Comparison of ENCODE assay signal across 24 mouse cellular contexts in the genomic region with DNA sequence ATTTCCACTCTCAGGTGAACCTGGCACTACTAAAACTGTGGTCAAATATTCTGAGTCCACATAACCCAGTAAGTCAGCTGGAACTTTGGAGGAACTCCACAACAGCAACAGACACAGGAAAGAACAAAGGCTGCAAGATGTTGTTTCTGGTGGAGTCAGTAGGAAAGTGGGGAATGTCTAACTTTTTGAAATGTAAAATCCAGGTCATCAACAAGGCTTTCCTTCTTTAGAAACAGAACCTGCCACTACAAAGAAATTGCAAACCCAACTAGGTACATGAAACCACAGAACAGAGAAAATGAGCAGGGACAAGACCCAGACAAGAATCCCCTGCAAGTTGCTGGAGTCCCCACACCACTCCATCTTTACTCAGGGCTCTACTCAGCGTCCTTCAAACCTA. TPM values are rescaled to one million over a fixed set of nuclear protein-coding genes. Genes with fewer than 3 reads are reported as not detected.
DNase-seq lines count a peak whose midpoint lies in the region; ATAC-seq lines count a peak whose summit lies in the region.
"Had no signal": no experiment of that assay in that cellular context is flagged by ENCODE, and none has a peak within 500 bp of the region (broad histone marks: within the 10 kb centered on the region; RNA-seq: fewer than 3 reads in every experiment).

No protein-coding gene starts in this region.

- WGBS in kidney, embryonic 15.5 days = 32% methylated on average over 1 of the region's 1 CpGs
- 63% methylated on average over 1 of the region's 1 CpGs for WGBS in midbrain, embryonic 11.5 days
- 77% methylated on average over 1 of the region's 1 CpGs for WGBS in midbrain, embryonic 10.5 days

- H3K4me2 ChIP-seq in kidney, embryonic 15.5 days = no peak overlapping the region
- no peak overlapping the region for H3K4me2 ChIP-seq in midbrain, embryonic 11.5 days
- H3K4me2 ChIP-seq: forebrain, embryonic 13.5 days; heart, embryonic 13.5 days; hindbrain, embryonic 14.5 days had no signal

- DNase-seq in kidney, postnatal 4 days = no peak
- peak; percentile 67 for DNase-seq in midbrain, embryonic 11.5 days (ENCODE audit: low spot score, missing footprints)
- no peak for DNase-seq in midbrain, embryonic 10.5 days (ENCODE audit: low spot score)
- DNase-seq in ZHBTc4 (ENCODE audit: low read depth, low spot score) = peak; percentile 77
- no peak for DNase-seq in c-Kit-positive CD71-positive TER-119-positive erythroid progenitor cells, embryonic 14.5 days (ENCODE audit: low spot score)
- DNase-seq: adrenal gland, adult 2 months; adrenal gland, postnatal 25 days; cerebellum, adult 18-20 months; cerebellum, adult 9-10 months; cerebellum, postnatal 14 days; gastrocnemius, postnatal 10 days; gastrocnemius, postnatal 36 days; heart, adult 2 months; heart, postnatal 14 days; heart, postnatal 4 days had no signal

- H3K27ac ChIP-seq in kidney, embryonic 15.5 days = peak overlapping the region; percentile 41; the same call in 1 of the 2 replicates
- H3K27ac ChIP-seq in midbrain, embryonic 11.5 days (ENCODE audit: low read depth, low read length) = no peak overlapping the region
- H3K27ac ChIP-seq in midbrain, embryonic 10.5 days (replicated peaks) = no peak overlapping the region
- H3K27ac ChIP-seq: forebrain, embryonic 10.5 days; forebrain, embryonic 13.5 days; heart, adult 2 months; heart, embryonic 10.5 days; heart, embryonic 13.5 days; hindbrain, embryonic 14.5 days; hindbrain, postnatal 0 days had no signal

- H3K9me3 ChIP-seq in kidney, embryonic 15.5 days (replicated peaks) = no peaks in the 10 kb centered on the region
- no peaks in the 10 kb centered on the region for H3K9me3 ChIP-seq in midbrain, embryonic 11.5 days (ENCODE audit: control insufficient read depth, low read length)
- H3K9me3 ChIP-seq in midbrain, embryonic 10.5 days (replicated peaks) = no peaks in the 10 kb centered on the region
- H3K9me3 ChIP-seq: forebrain, embryonic 10.5 days; forebrain, embryonic 13.5 days; heart, embryonic 10.5 days; heart, embryonic 13.5 days had no signal

- peaks cover 18% of the 10 kb centered on the region for H3K4me1 ChIP-seq in kidney, embryonic 15.5 days
- H3K4me1 ChIP-seq in midbrain, embryonic 11.5 days (ENCODE audit: control insufficient read depth, insufficient read depth, low read length) = no peaks in the 10 kb centered on the region
- H3K4me1 ChIP-seq in midbrain, embryonic 10.5 days = no peaks in the 10 kb centered on the region
- H3K4me1 ChIP-seq: forebrain, embryonic 10.5 days; forebrain, embryonic 13.5 days had no signal

- no peak overlapping the region for H3K9ac ChIP-seq in kidney, embryonic 15.5 days
- H3K9ac ChIP-seq in midbrain, embryonic 11.5 days (ENCODE audit: low read length) = no peak overlapping the region
- H3K9ac ChIP-seq: forebrain, embryonic 13.5 days; heart, embryonic 13.5 days; hindbrain, embryonic 14.5 days had no signal

- ATAC-seq in kidney, embryonic 15.5 days (replicated peaks; ENCODE audit: low FRiP score) = no peak
- no peak for ATAC-seq in midbrain, embryonic 11.5 days (ENCODE audit: low FRiP score)
- ATAC-seq: forebrain, embryonic 13.5 days; forebrain, embryonic 16.5 days; hindbrain, postnatal 0 days; inflammation-experienced regulatory T-cells, adult 6 months had no signal

- peaks cover 6% of the 10 kb centered on the region; the same call in 1 of the 2 replicates for H3K36me3 ChIP-seq in kidney, embryonic 15.5 days
- no peaks in the 10 kb centered on the region for H3K36me3 ChIP-seq in midbrain, embryonic 11.5 days (ENCODE audit: control insufficient read depth, insufficient read depth, low read length)
- peaks cover 16% of the 10 kb centered on the region; the same call in 1 of the 2 replicates for H3K36me3 ChIP-seq in midbrain, embryonic 10.5 days

- no peak overlapping the region for H3K4me3 ChIP-seq in kidney, embryonic 15.5 days (replicated peaks)
- H3K4me3 ChIP-seq in midbrain, embryonic 11.5 days (ENCODE audit: low read depth, low read length) = no peak overlapping the region
- no peak overlapping the region for H3K4me3 ChIP-seq in midbrain, embryonic 10.5 days
- H3K4me3 ChIP-seq: forebrain, embryonic 10.5 days; forebrain, embryonic 13.5 days; heart, adult 2 months; heart, embryonic 10.5 days; heart, embryonic 13.5 days had no signal

- H3K27me3 ChIP-seq in kidney, embryonic 15.5 days = no peaks in the 10 kb centered on the region
- no peaks in the 10 kb centered on the region for H3K27me3 ChIP-seq in midbrain, embryonic 11.5 days (ENCODE audit: control insufficient read depth, insufficient read depth, low read length)
- H3K27me3 ChIP-seq in midbrain, embryonic 10.5 days (ENCODE audit: low read depth, poor library complexity, severe bottlenecking) = no peaks in the 10 kb centered on the region
- H3K27me3 ChIP-seq: forebrain, embryonic 13.5 days; heart, embryonic 13.5 days had no signal

RNA-seq across cellular contexts. Expression of gene Phf3, which starts 26.0 kb away (rescaled TPM):
- 37.0 and 40.8 TPM in 2 replicates for polyA plus RNA-seq in kidney, embryonic 15.5 days (2015; fragmentation: Nextera tagmentation; extraction: Ambion mirVana)
- polyA plus RNA-seq in midbrain, embryonic 11.5 days (2014; fragmentation: Nextera tagmentation; extraction: Ambion mirVana) = 37.8 and 44.0 TPM in 2 replicates
- 28.7 and 31.0 TPM in 2 replicates for polyA plus RNA-seq in midbrain, embryonic 10.5 days (2016; fragmentation: Nextera tagmentation; extraction: Ambion mirVana)

Comparison
In these comparisons a context has a peak if more than half of its experiments do, and no peak if none do; other contexts are left out.
1. DNase-seq: peak in midbrain, embryonic 11.5 days (single experiment) and ZHBTc4 (single experiment); none in kidney, postnatal 4 days (0 of 2), midbrain, embryonic 10.5 days (single experiment) and c-Kit-positive CD71-positive TER-119-positive erythroid progenitor cells, embryonic 14.5 days (single experiment).